Mouse (Mus musculus) embryonic facial prominence, embryonic 14.5 days (tissue): ENCODE results near the gene Iqub. TPM values are rescaled to one million over a fixed set of nuclear protein-coding genes. Genes with fewer than 3 reads are reported as not detected.
A peak's percentile ranks its signal among the peaks of the same experiment; 100 is the strongest.

Experiments
- ATAC-seq: fragments of 200-750 bp; cut with Nextera tagmentation; 2 replicates; pipeline ENCODE4 v1.8.0; 2017; ENCODE audit warnings: low read depth, moderate number of reproducible peaks, moderate TSS enrichment
- DNase-seq: peaks from one replicate; pipeline ENCODE4 v3.0.0-alpha.2; 2015; ENCODE audit warnings: low spot score
- H3K27ac ChIP-seq: fragments of 300-500 bp; sonication (generic); replicated peaks from 2 replicates; pipeline ENCODE4 v1.5.1; 2014; ENCODE audit warnings: low read depth, mild to moderate bottlenecking, low read length, moderate library complexity
- H3K27me3 ChIP-seq: fragments of 300-500 bp; sonication (generic); replicated peaks from 2 replicates; pipeline ENCODE4 v1.6.1; 2014; ENCODE audit warnings: low read length; ENCODE audit not compliant: control insufficient read depth, insufficient read depth
- H3K36me3 ChIP-seq: fragments of 300-500 bp; sonication (generic); 2 replicates; pipeline ENCODE4 v1.6.1; 2014; ENCODE audit warnings: low read length, mixed read lengths; ENCODE audit not compliant: control insufficient read depth, insufficient read depth
- H3K4me1 ChIP-seq: fragments of 300-500 bp; sonication (generic); 2 replicates; pipeline ENCODE4 v1.6.1; 2014; ENCODE audit warnings: antibody characterized with exemption, low read length; ENCODE audit not compliant: control insufficient read depth, insufficient read depth
- H3K4me2 ChIP-seq: fragments of 300-500 bp; sonication (generic); 2 replicates; pipeline ENCODE4 v1.6.1; 2014; ENCODE audit warnings: low read depth, mild to moderate bottlenecking, low read length, moderate library complexity, mixed read lengths
- H3K4me3 ChIP-seq: fragments of 300-500 bp; sonication (generic); 2 replicates; pipeline ENCODE4 v1.5.1; 2014; ENCODE audit warnings: low read depth, mild to moderate bottlenecking, low read length
- H3K9ac ChIP-seq: fragments of 300-500 bp; sonication (generic); 2 replicates; pipeline ENCODE4 v1.6.1; 2014; ENCODE audit warnings: low read depth, mild to moderate bottlenecking, low read length, moderate library complexity, mixed read lengths
- H3K9me3 ChIP-seq: fragments of 300-500 bp; sonication (generic); 2 replicates; pipeline ENCODE4 v1.6.1; 2016; ENCODE audit warnings: low read length; ENCODE audit not compliant: control insufficient read depth
- WGBS: fragments of 180-500 bp; shearing (Covaris S2); extraction: QIAGEN DNeasy Blood & Tissue Kit; methylation state at CpG from one replicate; pipeline ENCODE4 v1.1.7; 2014; 5-methylcytosine and 5-hydroxymethylcytosine counted together
- polyA plus RNA-seq: library from polyadenylated mRNA; unstranded; fragments of >200 nt; fragmentation: Nextera tagmentation; extraction: Ambion mirVana; gene quantifications from 2 replicates; pipeline ENCODE4 v1.2.1, GENCODE M21; 2014

Iqub gene
- polyA plus RNA-seq, 1 experiment from 2014 or later = 1.6 TPM

GRCm38 (mm10) chr6:24450241-24450640 is 64.6 kb downstream of the Iqub start:
- H3K9ac ChIP-seq = no peak overlapping the region
- 85% methylated on average over 6 of the region's 6 CpGs for WGBS
- no peak for DNase-seq
- H3K36me3 ChIP-seq = no peaks in the 10 kb centered on the region
- H3K27me3 ChIP-seq = no peaks in the 10 kb centered on the region
- no peak overlapping the region for H3K27ac ChIP-seq
- no peaks in the 10 kb centered on the region for H3K9me3 ChIP-seq
- no peak overlapping the region for H3K4me2 ChIP-seq
- H3K4me3 ChIP-seq = no peak overlapping the region
- H3K4me1 ChIP-seq = no peaks in the 10 kb centered on the region
- ATAC-seq = no peak

- 88% methylated on average over 11 of the region's 11 CpGs for WGBS
- no peak overlapping the region for H3K4me3 ChIP-seq
- ATAC-seq (no peak), DNase-seq (no peak)
- H3K27me3 ChIP-seq = no peaks in the 10 kb centered on the region
- no peak overlapping the region for H3K27ac ChIP-seq
- no peaks in the 10 kb centered on the region for H3K9me3 ChIP-seq
- no peak overlapping the region for H3K4me2 ChIP-seq
- no peaks in the 10 kb centered on the region for H3K36me3 ChIP-seq
- H3K9ac ChIP-seq = no peak overlapping the region
- no peaks in the 10 kb centered on the region for H3K4me1 ChIP-seq
Measured at GRCm38 (mm10) chr6:24416056-24416455, 98.8 kb downstream of the Iqub start.

- H3K4me3 ChIP-seq = no peak overlapping the region
- no peaks in the 10 kb centered on the region for H3K4me1 ChIP-seq
- H3K9ac ChIP-seq = no peak overlapping the region
- DNase-seq (no peak), ATAC-seq (no peak)
- H3K4me2 ChIP-seq = no peak overlapping the region
- H3K36me3 ChIP-seq = no peaks in the 10 kb centered on the region
- no peaks in the 10 kb centered on the region for H3K9me3 ChIP-seq
- WGBS = 77% methylated on average over 1 of the region's 1 CpGs
- H3K27me3 ChIP-seq = no peaks in the 10 kb centered on the region
- H3K27ac ChIP-seq = no peak overlapping the region
Measured at GRCm38 (mm10) chr6:24415500-24415899, 99.4 kb downstream of the Iqub start.

- 70% methylated on average over 11 of the region's 11 CpGs for WGBS
- ATAC-seq (0 out of 2 replicates have a peak, but pooled peaks have one; percentile 26), DNase-seq (peak; percentile 1)
- Histone ChIP-seq H3K27me3 (no peaks in the 10 kb centered on the region), H3K4me1 (no peaks in the 10 kb centered on the region), H3K27ac (no peak overlapping the region), H3K4me2 (no peak overlapping the region), H3K36me3 (no peaks in the 10 kb centered on the region), H3K9ac (no peak overlapping the region), H3K9me3 (no peaks in the 10 kb centered on the region), H3K4me3 (no peak overlapping the region)
Measured at GRCm38 (mm10) chr6:24408573-24409427, 106.1 kb downstream of the Iqub start.

GRCm38 (mm10) chr6:24407743-24408142 is 107.1 kb downstream of the Iqub start:
- Histone ChIP-seq H3K27ac (no peak overlapping the region), H3K4me3 (no peak overlapping the region), H3K4me2 (no peak overlapping the region), H3K36me3 (no peaks in the 10 kb centered on the region), H3K4me1 (no peaks in the 10 kb centered on the region), H3K9me3 (no peaks in the 10 kb centered on the region), H3K9ac (no peak overlapping the region), H3K27me3 (no peaks in the 10 kb centered on the region)
- WGBS = 60% methylated on average over 3 of the region's 3 CpGs
- no peak for ATAC-seq
- peak; percentile 3 for DNase-seq

- Histone ChIP-seq H3K27me3 (no peaks in the 10 kb centered on the region), H3K36me3 (no peaks in the 10 kb centered on the region), H3K9me3 (no peaks in the 10 kb centered on the region), H3K4me2 (no peak overlapping the region), H3K27ac (no peak overlapping the region), H3K9ac (no peak overlapping the region), H3K4me1 (no peaks in the 10 kb centered on the region), H3K4me3 (no peak overlapping the region)
- 82% methylated on average over 4 of the region's 4 CpGs for WGBS
- no peak for DNase-seq
- ATAC-seq = no peak
Measured at GRCm38 (mm10) chr6:24397237-24397647, 117.6 kb downstream of the Iqub start.

Other genes starting within 250 kb of the Iqub start
- 319 and 379 TPM in 2 replicates for gene Ndufa5, start 12.9 kb upstream of the Iqub start, polyA plus RNA-seq
- 0.08 and 0.14 TPM in 2 replicates for gene Asb15, start 13.1 kb upstream of the Iqub start, polyA plus RNA-seq
- 5.6 and 10.7 TPM in 2 replicates for gene Lmod2, start 82.7 kb upstream of the Iqub start, polyA plus RNA-seq
- 46.2 and 51.1 TPM in 2 replicates for gene Wasl, start 149.9 kb upstream of the Iqub start, polyA plus RNA-seq
- not detected in 2 replicates for gene Hyal6, start 218.2 kb upstream of the Iqub start, polyA plus RNA-seq
- not detected in 2 replicates for gene Hyal4, start 233.3 kb upstream of the Iqub start, polyA plus RNA-seq